Mouse (Mus musculus) limb, embryonic 14.5 days (tissue): ENCODE data around the gene Slc36a1. TPM values are rescaled to one million over a fixed set of nuclear protein-coding genes. Genes with fewer than 3 reads are reported as not detected.

Experiments
- ATAC-seq: fragments of 200-750 bp; cut with Nextera tagmentation; 2 replicates; pipeline ENCODE4 v1.8.0; 2017; ENCODE audit warnings: low read depth, moderate number of reproducible peaks, moderate TSS enrichment; ENCODE audit not compliant: low FRiP score
- DNase-seq: peaks from one replicate; pipeline ENCODE4 v3.0.0-alpha.2; 2015; ENCODE audit warnings: low spot score
- H3K27ac ChIP-seq: fragments of 300-500 bp; sonication (generic); replicated peaks from 2 replicates; pipeline ENCODE4 v1.5.1; 2014; ENCODE audit warnings: low read depth, mild to moderate bottlenecking, low read length, moderate library complexity, mixed read lengths
- H3K27me3 ChIP-seq: fragments of 300-500 bp; sonication (generic); 2 replicates; pipeline ENCODE4 v1.6.1; 2014; ENCODE audit warnings: low read length, mixed read lengths; ENCODE audit not compliant: control insufficient read depth, insufficient read depth
- H3K36me3 ChIP-seq: fragments of 300-500 bp; sonication (generic); 2 replicates; pipeline ENCODE4 v1.6.1; 2014; ENCODE audit warnings: mild to moderate bottlenecking, low read length, moderate library complexity, mixed read lengths; ENCODE audit not compliant: control insufficient read depth, insufficient read depth
- H3K4me1 ChIP-seq: fragments of 300-500 bp; sonication (generic); 2 replicates; pipeline ENCODE4 v1.6.1; 2014; ENCODE audit warnings: antibody characterized with exemption, low read length, mixed read lengths; ENCODE audit not compliant: control insufficient read depth, insufficient read depth
- H3K4me2 ChIP-seq: fragments of 300-500 bp; sonication (generic); replicated peaks from 2 replicates; pipeline ENCODE4 v1.6.1; 2014; ENCODE audit warnings: low read depth, mild to moderate bottlenecking, low read length, moderate library complexity; ENCODE audit not compliant: severe bottlenecking
- H3K4me3 ChIP-seq: fragments of 300-500 bp; sonication (generic); replicated peaks from 2 replicates; pipeline ENCODE4 v1.5.1; 2014; ENCODE audit warnings: low read length
- H3K9ac ChIP-seq: fragments of 300-500 bp; sonication (generic); 2 replicates; pipeline ENCODE4 v1.6.1; 2014; ENCODE audit warnings: mild to moderate bottlenecking, low read depth, low read length, moderate library complexity; ENCODE audit not compliant: severe bottlenecking
- H3K9me3 ChIP-seq: fragments of 300-500 bp; sonication (generic); 2 replicates; pipeline ENCODE4 v1.6.1; 2016; ENCODE audit warnings: low read length; ENCODE audit not compliant: control insufficient read depth
- POLR2A ChIP-seq: fragments of 200-500 bp; IDR thresholded peaks from 2 replicates; pipeline ENCODE4 v1.8.0; 2012; ENCODE audit warnings: inconsistent platforms, mild to moderate bottlenecking, moderate library complexity, borderline replicate concordance; ENCODE audit not compliant: insufficient read depth, insufficient read length; ENCODE audit errors: extremely low read depth
- WGBS: fragments of 180-500 bp; shearing (Covaris S2); extraction: QIAGEN DNeasy Blood & Tissue Kit; methylation state at CpG from one replicate; pipeline ENCODE4 v1.1.7; 2014; 5-methylcytosine and 5-hydroxymethylcytosine counted together
- polyA plus RNA-seq, 2 experiments: library from polyadenylated mRNA; depleted of rRNA in 1 of 2; stranded (reverse) in 1 of 2; unstranded in 1 of 2; fragments of >200 nt; fragmentation: Nextera tagmentation in 1 of 2; extraction: Ambion mirVana in 1 of 2; gene quantifications; 2 replicates each; pipeline versions ENCODE4 v1.2.1 to v1.2.3; 2012 to 2014

Slc36a1 gene
- polyA plus RNA-seq, 2 experiments: 2.1 to 15.9 TPM

DNA sequence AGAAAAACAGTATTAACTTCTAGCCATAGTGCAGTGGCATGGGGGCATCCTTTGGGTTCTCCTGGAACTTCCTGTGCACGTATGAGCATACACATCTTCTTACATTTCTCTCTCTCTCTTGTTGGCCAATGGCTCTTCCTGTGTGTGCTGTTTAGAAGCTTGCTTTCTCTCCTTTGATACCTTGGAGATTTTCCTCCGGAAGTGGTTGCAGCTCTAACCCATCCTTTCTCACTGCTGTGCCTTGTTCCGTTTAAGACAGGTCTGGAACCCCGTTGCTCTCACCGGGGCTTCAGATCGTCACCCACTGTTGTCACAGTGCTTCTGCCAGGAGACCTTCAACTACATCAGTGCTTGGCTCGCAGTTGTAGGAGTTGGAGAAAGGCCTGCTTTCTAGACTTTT lies 17.2 kb downstream of the Slc36a1 start:
- Histone ChIP-seq H3K4me2 (no peak overlapping the region), H3K4me3 (no peak overlapping the region), H3K36me3 (peaks cover 41% of the 10 kb centered on the region), H3K9ac (no peak overlapping the region), H3K4me1 (no peaks in the 10 kb centered on the region), H3K9me3 (no peaks in the 10 kb centered on the region), H3K27ac (no peak overlapping the region), H3K27me3 (no peaks in the 10 kb centered on the region)
- ATAC-seq (no peak), DNase-seq (no peak)
- TF ChIP-seq POLR2A: no peak
- 89% methylated on average over 7 of the region's 7 CpGs for WGBS

DNA sequence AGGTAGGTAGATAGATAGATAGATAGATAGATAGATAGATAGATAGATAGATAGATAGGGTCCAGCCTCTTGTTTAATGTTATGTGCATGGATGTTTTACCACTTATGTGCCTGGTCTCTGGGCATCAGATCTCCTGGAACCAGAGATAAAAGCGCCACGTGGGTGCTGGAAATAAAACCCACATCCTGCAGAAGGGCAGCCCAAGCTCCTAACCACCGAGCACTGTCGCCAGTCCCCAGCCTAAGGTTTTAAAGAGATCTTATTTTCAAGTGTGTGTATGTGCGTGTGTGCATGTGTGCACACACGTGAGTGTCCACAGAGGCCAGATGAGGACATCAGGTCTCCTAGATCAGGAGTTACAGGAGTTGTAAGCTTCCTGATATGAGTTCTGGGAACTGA lies 26.9 kb downstream of the Slc36a1 start:
- Histone ChIP-seq H3K9ac (no peak overlapping the region), H3K4me2 (no peak overlapping the region), H3K9me3 (no peaks in the 10 kb centered on the region), H3K4me3 (no peak overlapping the region), H3K4me1 (no peaks in the 10 kb centered on the region), H3K36me3 (peaks cover 23% of the 10 kb centered on the region), H3K27me3 (no peaks in the 10 kb centered on the region), H3K27ac (no peak overlapping the region)
- WGBS: 85% methylated on average over 6 of the region's 6 CpGs
- no peak for TF ChIP-seq POLR2A
- DNase-seq (no peak), ATAC-seq (no peak)

DNA sequence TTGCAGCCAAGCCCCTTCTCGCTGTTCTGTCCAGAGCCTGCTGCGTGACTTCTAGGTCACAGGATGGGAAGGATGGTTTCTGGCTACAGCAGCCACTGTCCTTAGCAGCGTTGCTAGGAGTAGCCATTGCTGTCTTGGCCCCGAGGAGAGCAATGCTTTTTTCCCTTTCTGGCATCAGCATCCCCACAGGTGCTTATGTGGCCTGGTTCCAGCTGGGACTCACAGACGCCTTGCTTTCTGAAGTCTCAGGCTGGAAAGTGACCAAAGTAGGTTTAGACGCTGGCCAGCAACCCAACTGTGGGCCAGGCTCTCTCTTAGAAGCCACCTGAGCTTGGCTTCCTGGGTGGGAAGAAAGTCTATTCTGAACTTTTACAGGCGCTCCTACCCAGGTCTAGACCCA lies 30.1 kb downstream of the Slc36a1 start:
- Histone ChIP-seq H3K9me3 (no peaks in the 10 kb centered on the region), H3K4me3 (no peak overlapping the region), H3K27ac (no peak overlapping the region), H3K27me3 (no peaks in the 10 kb centered on the region), H3K4me1 (no peaks in the 10 kb centered on the region), H3K9ac (no peak overlapping the region), H3K36me3 (peaks cover 15% of the 10 kb centered on the region), H3K4me2 (no peak overlapping the region)
- no peak for DNase-seq
- no peak for TF ChIP-seq POLR2A
- ATAC-seq: no peak
- 86% methylated on average over 7 of the region's 7 CpGs for WGBS

DNA sequence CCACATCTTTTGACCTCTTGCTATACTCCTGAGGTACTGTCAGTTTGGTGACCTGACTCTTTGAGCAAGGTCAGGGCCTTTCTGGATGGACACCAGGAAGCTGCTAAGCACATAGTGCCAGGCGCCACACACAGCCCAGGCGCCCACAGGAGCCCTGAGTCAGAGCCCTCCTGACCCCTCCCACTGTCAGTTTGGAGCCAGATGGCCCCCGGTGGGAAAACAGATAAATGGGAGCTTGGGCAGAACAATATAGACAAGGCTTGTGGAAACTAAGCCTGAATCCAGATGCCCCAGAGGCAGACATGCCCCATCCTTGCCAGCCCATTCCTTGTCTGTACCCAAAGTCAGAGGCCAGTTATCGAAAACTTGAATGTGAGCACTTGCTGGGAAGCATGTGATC lies 30.6 kb downstream of the Slc36a1 start:
- ATAC-seq (no peak), DNase-seq (no peak)
- 75% methylated on average over 4 of the region's 4 CpGs for WGBS
- H3K9me3 ChIP-seq: no peaks in the 10 kb centered on the region
- no peak overlapping the region for H3K9ac ChIP-seq
- no peak overlapping the region for H3K4me3 ChIP-seq
- H3K36me3 ChIP-seq: peaks cover 15% of the 10 kb centered on the region
- no peak overlapping the region for H3K4me2 ChIP-seq
- no peak for TF ChIP-seq POLR2A
- H3K27ac ChIP-seq: no peak overlapping the region
- no peaks in the 10 kb centered on the region for H3K4me1 ChIP-seq
- H3K27me3 ChIP-seq: no peaks in the 10 kb centered on the region

DNA sequence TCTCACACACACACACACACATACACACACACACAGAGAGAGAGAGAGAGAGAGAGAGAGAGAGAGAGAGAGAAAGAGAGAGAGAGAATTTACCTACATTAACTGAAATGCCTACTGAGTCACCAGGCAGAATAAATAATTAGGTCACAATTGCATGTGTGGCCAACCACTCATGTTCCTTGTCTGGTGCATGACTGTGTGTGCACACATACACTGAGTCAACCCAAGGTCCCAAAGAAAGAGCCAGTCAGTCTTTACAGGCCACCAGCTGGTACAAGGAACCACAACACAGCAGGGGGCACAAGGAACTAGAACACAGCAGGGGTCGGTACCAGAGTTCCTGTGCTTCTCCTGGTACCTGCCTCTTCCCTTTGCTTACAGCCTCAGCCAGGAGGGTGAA lies 32.7 kb downstream of the Slc36a1 start:
- no peak overlapping the region for H3K4me2 ChIP-seq
- peaks cover 15% of the 10 kb centered on the region for H3K36me3 ChIP-seq
- H3K9ac ChIP-seq: no peak overlapping the region
- no peaks in the 10 kb centered on the region for H3K4me1 ChIP-seq
- H3K9me3 ChIP-seq: no peaks in the 10 kb centered on the region
- no peak overlapping the region for H3K4me3 ChIP-seq
- WGBS: 73% methylated on average over 1 of the region's 1 CpGs
- no peak for TF ChIP-seq POLR2A
- ATAC-seq (no peak), DNase-seq (no peak)
- no peak overlapping the region for H3K27ac ChIP-seq
- no peaks in the 10 kb centered on the region for H3K27me3 ChIP-seq

DNA sequence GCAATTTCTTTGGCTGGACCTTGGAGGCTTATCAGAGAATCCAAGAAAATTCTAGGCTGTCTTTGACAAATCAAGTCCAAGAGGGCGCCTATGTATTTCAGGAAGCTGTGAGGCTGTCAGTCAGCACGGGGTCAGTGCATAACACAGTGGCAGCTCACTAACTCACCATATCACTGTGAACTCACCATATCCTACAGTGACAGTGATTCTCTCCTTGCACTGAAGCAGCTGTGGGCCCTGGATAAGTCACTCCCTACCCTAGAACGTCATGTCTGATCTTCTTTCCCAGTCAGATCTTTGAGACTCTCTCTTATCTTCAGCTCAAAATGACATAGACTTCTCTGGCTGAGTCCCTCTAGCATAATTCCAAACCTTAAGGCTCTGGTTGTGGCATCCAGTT lies 35.3 kb downstream of the Slc36a1 start:
- no peaks in the 10 kb centered on the region for H3K27me3 ChIP-seq
- 73% methylated on average over 3 of the region's 3 CpGs for WGBS

More for the DNA sequence above, 35.3 kb downstream of the Slc36a1 start:
- no peak for TF ChIP-seq POLR2A
- DNase-seq (no peak), ATAC-seq (no peak)
- H3K4me2 ChIP-seq: no peak overlapping the region
- H3K27ac ChIP-seq: no peak overlapping the region
- H3K36me3 ChIP-seq: no peaks in the 10 kb centered on the region
- H3K4me1 ChIP-seq: no peaks in the 10 kb centered on the region
- H3K9ac ChIP-seq: no peak overlapping the region
- H3K9me3 ChIP-seq: no peaks in the 10 kb centered on the region
- H3K4me3 ChIP-seq: no peak overlapping the region
